Mouse (Mus musculus): ENCODE measurements around the gene Tmem106a. TPM values are rescaled to one million over a fixed set of nuclear protein-coding genes. Genes with fewer than 3 reads are reported as not detected.

Tmem106a gene
- polyA plus RNA-seq, 1 experiment from 2014 or later = 3.9 TPM

Other genes with a start within 250 kb of the Tmem106a start
- gene G6pc, start 214.7 kb upstream of the Tmem106a start, polyA plus RNA-seq (2014; fragmentation: Nextera tagmentation; extraction: Ambion mirVana) = not detected in 2 replicates
- gene Aarsd1, start 164.6 kb upstream of the Tmem106a start, polyA plus RNA-seq (2014; fragmentation: Nextera tagmentation; extraction: Ambion mirVana) = 89.5 and 100 TPM in 2 replicates
- gene Gm27029, start 157.4 kb upstream of the Tmem106a start, polyA plus RNA-seq (2014; fragmentation: Nextera tagmentation; extraction: Ambion mirVana) = 8.1 and 8.9 TPM in 2 replicates
- gene Rundc1, start 157.2 kb upstream of the Tmem106a start, polyA plus RNA-seq (2014; fragmentation: Nextera tagmentation; extraction: Ambion mirVana) = 20.4 and 24.1 TPM in 2 replicates
- 1.8 and 3.0 TPM in 2 replicates for gene Ptges3l, start 156.9 kb upstream of the Tmem106a start, polyA plus RNA-seq (2014; fragmentation: Nextera tagmentation; extraction: Ambion mirVana)
- 257 and 271 TPM in 2 replicates for gene Rpl27, start 139.9 kb upstream of the Tmem106a start, polyA plus RNA-seq (2014; fragmentation: Nextera tagmentation; extraction: Ambion mirVana)
- 1.4 and 2.0 TPM in 2 replicates for gene Ifi35, start 133.8 kb upstream of the Tmem106a start, polyA plus RNA-seq (2014; fragmentation: Nextera tagmentation; extraction: Ambion mirVana)
- gene Rnd2, start 117.2 kb upstream of the Tmem106a start, polyA plus RNA-seq (2014; fragmentation: Nextera tagmentation; extraction: Ambion mirVana) = 37.9 and 61.8 TPM in 2 replicates
- 67.4 and 90.8 TPM in 2 replicates for gene Vat1, start 116.0 kb upstream of the Tmem106a start, polyA plus RNA-seq (2014; fragmentation: Nextera tagmentation; extraction: Ambion mirVana)
- 1.6 and 1.9 TPM in 2 replicates for gene Brca1, start 30.3 kb upstream of the Tmem106a start, polyA plus RNA-seq (2014; fragmentation: Nextera tagmentation; extraction: Ambion mirVana)
- gene Nbr1, start 30.1 kb upstream of the Tmem106a start, polyA plus RNA-seq (2014; fragmentation: Nextera tagmentation; extraction: Ambion mirVana) = 85.8 and 111 TPM in 2 replicates
- gene Gm11634, start 17.0 kb downstream of the Tmem106a start, polyA plus RNA-seq (2014; fragmentation: Nextera tagmentation; extraction: Ambion mirVana) = not detected in 2 replicates
- 9.4 and 11.1 TPM in 2 replicates for gene Rdm1, start 45.0 kb downstream of the Tmem106a start, polyA plus RNA-seq (2014; fragmentation: Nextera tagmentation; extraction: Ambion mirVana)
- 6.0 and 7.5 TPM in 2 replicates for gene Arl4d, start 83.3 kb downstream of the Tmem106a start, polyA plus RNA-seq (2014; fragmentation: Nextera tagmentation; extraction: Ambion mirVana)
- 33.5 and 36.6 TPM in 2 replicates for gene Dhx8, start 150.7 kb downstream of the Tmem106a start, polyA plus RNA-seq (2014; fragmentation: Nextera tagmentation; extraction: Ambion mirVana)
- 14.0 and 14.7 TPM in 2 replicates for gene Etv4, start 203.1 kb downstream of the Tmem106a start, polyA plus RNA-seq (2014; fragmentation: Nextera tagmentation; extraction: Ambion mirVana)